Mouse (Mus musculus): ENCODE data around the gene Rbl2. TPM values are rescaled to one million over a fixed set of nuclear protein-coding genes. Genes with fewer than 3 reads are reported as not detected.

The Rbl2 gene
- total and polyA plus RNA-seq, 2 experiments from 2014 or later, result 13.3 to 35.1 TPM

DNA sequence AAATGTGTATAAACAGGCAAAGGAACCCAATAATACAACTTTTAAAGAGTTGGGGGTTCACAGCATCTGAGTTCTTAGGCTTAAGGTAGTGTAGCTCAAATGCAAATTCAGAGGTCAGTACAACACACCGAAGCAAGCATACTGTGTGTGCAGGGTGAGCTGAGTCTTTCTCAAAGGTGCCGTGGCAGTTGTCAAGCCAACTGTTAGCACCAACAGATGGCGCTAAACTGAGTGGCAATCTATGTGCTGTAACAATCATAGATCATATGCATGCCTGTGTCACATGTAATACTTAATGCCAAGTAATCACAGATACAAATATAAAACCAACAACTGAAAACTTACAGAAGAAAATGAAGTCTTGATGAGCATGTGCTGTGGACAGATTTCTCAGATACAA lies 48.3 kb downstream of the Rbl2 start:
- no peak for DNase-seq
- Histone ChIP-seq H3K4me2 (ENCODE audit: low read depth) (no peak overlapping the region), H3K36me3 (ENCODE audit: insufficient read depth) (peaks cover 67% of the 10 kb centered on the region), H3K4me3 (ENCODE audit: low read depth, low read length) (no peak overlapping the region), H3K4me1 (ENCODE audit: insufficient read depth) (no peaks in the 10 kb centered on the region), H3K9me3 (ENCODE audit: low read length) (no peaks in the 10 kb centered on the region), H3K9ac (no peak overlapping the region), H3K27me3 (ENCODE audit: insufficient read depth, low read length) (no peaks in the 10 kb centered on the region), H3K27ac (ENCODE audit: low read depth, low read length) (no peak overlapping the region)
- 63% methylated on average over 3 of the region's 3 CpGs for WGBS
- peak; percentile 49 for TF ChIP-seq CTCF (IDR thresholded peaks at IDR 0.05; ENCODE audit: low read depth)
- no peak for ATAC-seq

DNA sequence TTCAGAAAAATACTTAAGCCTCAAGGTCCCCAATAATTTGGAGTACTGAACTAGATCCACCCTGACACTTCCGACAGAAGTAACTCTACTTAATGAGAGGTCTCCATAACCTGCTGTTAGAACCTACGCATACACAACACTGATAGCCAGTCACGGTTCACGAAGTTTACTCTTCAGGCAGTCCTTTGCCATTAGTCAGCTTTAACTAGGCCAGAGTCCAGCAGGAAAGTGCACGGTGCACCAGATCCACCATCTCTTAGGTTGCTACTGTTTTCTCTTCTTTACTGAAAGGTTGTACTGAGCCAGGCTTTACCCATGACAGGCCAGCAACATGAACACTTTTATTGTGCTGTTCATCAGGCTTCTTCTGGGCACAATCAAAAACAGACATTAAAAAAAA lies 54.5 kb downstream of the Rbl2 start:
- Histone ChIP-seq H3K9ac (no peak overlapping the region), H3K9me3 (ENCODE audit: low read length) (no peaks in the 10 kb centered on the region), H3K4me2 (ENCODE audit: low read depth) (no peak overlapping the region), H3K4me1 (ENCODE audit: insufficient read depth) (no peaks in the 10 kb centered on the region), H3K36me3 (ENCODE audit: insufficient read depth) (peaks cover 78% of the 10 kb centered on the region), H3K27me3 (ENCODE audit: insufficient read depth, low read length) (no peaks in the 10 kb centered on the region), H3K27ac (ENCODE audit: low read depth, low read length) (no peak overlapping the region), H3K4me3 (ENCODE audit: low read depth, low read length) (no peak overlapping the region)
- ATAC-seq (no peak), DNase-seq (no peak)
- 97% methylated on average over 5 of the region's 5 CpGs for WGBS
- no peak for TF ChIP-seq CTCF (IDR thresholded peaks at IDR 0.05; ENCODE audit: low read depth)

DNA sequence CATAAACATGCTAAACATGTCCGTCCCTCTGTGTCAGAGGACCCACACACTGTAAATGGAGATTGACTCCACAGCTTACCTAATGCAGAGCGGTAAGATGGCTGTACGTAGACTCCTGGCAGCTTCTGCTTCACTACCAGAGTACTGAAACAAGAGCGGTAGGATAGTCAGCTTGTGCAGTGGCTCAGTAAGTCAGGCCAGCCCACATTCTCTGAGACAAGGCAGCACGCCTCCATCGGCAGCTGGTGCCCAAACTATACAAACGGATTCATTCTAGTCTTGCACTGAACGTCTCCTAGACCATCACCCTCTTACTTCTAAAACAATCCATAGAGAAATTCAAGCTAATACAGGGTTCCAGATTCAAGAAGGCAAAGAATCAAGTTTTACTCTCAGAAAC lies 56.9 kb downstream of the Rbl2 start:
- no peak for ATAC-seq
- TF ChIP-seq CTCF (IDR thresholded peaks at IDR 0.05; ENCODE audit: low read depth), result no peak
- H3K4me2 ChIP-seq (ENCODE audit: low read depth), result no peak overlapping the region
- WGBS, result 92% methylated on average over 8 of the region's 8 CpGs
- no peak overlapping the region for H3K9ac ChIP-seq
- H3K4me1 ChIP-seq (ENCODE audit: insufficient read depth), result no peaks in the 10 kb centered on the region
- no peak overlapping the region for H3K4me3 ChIP-seq (ENCODE audit: low read depth, low read length)
- no peaks in the 10 kb centered on the region for H3K9me3 ChIP-seq (ENCODE audit: low read length)
- H3K27ac ChIP-seq (ENCODE audit: low read depth, low read length), result no peak overlapping the region
- H3K36me3 ChIP-seq (ENCODE audit: insufficient read depth), result peaks cover 66% of the 10 kb centered on the region
- no peak for DNase-seq
- no peaks in the 10 kb centered on the region for H3K27me3 ChIP-seq (ENCODE audit: insufficient read depth, low read length)

DNA sequence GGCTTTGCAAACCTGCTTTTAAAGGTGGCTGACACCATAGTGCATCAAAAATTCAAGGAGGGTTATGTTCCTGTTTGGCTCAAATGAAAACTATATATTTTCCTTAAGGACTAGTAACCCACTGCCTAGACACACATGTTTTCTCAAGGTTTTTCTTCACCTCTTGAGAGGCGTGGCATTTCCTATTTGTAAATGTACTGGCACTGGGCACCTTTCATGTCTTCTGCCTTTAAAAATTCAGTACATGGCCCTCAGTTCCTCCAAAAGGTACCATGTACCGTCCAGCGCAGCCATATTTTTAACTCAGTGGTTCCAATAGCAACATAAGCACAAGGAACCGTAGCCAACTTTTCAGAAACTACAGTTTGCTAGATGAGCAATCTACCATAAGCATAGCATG lies 62.9 kb downstream of the Rbl2 start:
- Histone ChIP-seq H3K4me2 (ENCODE audit: low read depth) (peak overlapping the region; percentile 88), H3K4me3 (ENCODE audit: low read depth, low read length) (peak overlapping the region; percentile 96), H3K36me3 (ENCODE audit: insufficient read depth) (peaks cover 21% of the 10 kb centered on the region), H3K27ac (ENCODE audit: low read depth, low read length) (no peak overlapping the region), H3K27me3 (ENCODE audit: insufficient read depth, low read length) (no peaks in the 10 kb centered on the region), H3K9me3 (ENCODE audit: low read length) (no peaks in the 10 kb centered on the region), H3K9ac (peak overlapping the region; percentile 85), H3K4me1 (ENCODE audit: insufficient read depth) (peaks cover 9% of the 10 kb centered on the region)
- ATAC-seq, result no peak
- WGBS, result 74% methylated on average over 4 of the region's 4 CpGs
- no peak for TF ChIP-seq CTCF (IDR thresholded peaks at IDR 0.05; ENCODE audit: low read depth)
- no peak for DNase-seq

DNA sequence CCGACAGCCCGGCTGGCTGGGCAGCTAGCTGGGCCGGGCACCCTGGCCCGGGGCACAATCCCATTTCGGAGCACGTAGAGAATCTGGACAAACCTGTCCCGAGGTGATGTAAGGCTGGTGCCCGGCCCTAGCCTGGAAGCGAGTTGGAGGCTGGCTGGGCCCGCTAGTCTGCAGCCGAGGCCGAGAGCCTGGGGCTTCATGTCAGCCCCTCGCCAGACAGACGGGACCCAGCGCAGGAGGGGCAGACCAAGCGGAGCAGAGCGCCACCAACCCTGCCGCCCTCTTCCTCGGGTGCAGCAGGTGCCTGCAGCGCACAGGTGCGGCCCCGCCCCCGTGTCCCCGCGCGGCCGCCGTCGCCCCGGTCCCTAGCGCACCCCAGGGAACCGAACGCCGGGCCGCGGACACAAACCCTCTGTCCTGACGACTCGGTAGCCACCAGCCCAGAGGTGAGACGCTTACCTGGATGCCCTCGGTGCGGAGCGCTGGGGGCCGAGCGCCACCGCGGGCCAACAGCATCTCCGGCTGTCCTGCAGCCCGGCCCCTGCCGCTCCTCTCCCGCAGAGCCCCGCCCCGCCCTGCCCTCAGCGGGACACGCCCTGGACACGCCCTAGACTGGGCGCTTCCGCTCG lies 63.7 kb downstream of the Rbl2 start:
- ATAC-seq (peak; percentile 16), DNase-seq (no peak)
- Histone ChIP-seq H3K36me3 (ENCODE audit: insufficient read depth) (peaks cover 14% of the 10 kb centered on the region), H3K9ac (peak overlapping the region; percentile 85), H3K4me1 (ENCODE audit: insufficient read depth) (peaks cover 9% of the 10 kb centered on the region), H3K27me3 (ENCODE audit: insufficient read depth, low read length) (no peaks in the 10 kb centered on the region), H3K9me3 (ENCODE audit: low read length) (no peaks in the 10 kb centered on the region), H3K27ac (ENCODE audit: low read depth, low read length) (peak overlapping the region; percentile 69), H3K4me2 (ENCODE audit: low read depth) (peak overlapping the region; percentile 88), H3K4me3 (ENCODE audit: low read depth, low read length) (peak overlapping the region; percentile 96)
- WGBS, result under 1% methylated on average over 56 of the region's 58 CpGs
- 0 out of 2 replicates have a peak, but pooled peaks have one; percentile 4 for TF ChIP-seq CTCF (IDR thresholded peaks at IDR 0.05; ENCODE audit: low read depth)

DNA sequence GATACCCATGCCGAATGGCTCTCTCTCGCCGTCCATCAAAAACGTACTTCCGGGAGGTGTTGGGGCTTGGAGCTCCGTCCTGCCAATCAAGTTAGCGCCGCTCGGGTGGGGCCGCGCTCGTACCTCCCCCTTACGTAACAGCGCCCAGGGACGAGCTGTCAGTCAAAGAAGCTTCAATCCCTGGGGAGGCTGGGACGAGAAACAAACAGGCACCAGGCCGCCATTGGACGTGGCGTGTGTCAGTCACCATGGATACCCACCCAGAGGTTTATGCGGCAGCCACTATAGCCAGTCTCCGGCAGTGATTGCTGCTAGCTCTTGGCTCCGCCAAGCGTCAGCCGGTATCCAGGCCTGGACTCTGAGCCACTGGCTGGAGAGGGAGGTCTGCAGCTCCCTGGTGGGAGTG lies 64.2 kb downstream of the Rbl2 start:
- Histone ChIP-seq H3K4me2 (ENCODE audit: low read depth) (peak overlapping the region; percentile 88), H3K4me3 (ENCODE audit: low read depth, low read length) (peak overlapping the region; percentile 96), H3K27me3 (ENCODE audit: insufficient read depth, low read length) (no peaks in the 10 kb centered on the region), H3K9me3 (ENCODE audit: low read length) (no peaks in the 10 kb centered on the region), H3K4me1 (ENCODE audit: insufficient read depth) (peaks cover 9% of the 10 kb centered on the region), H3K9ac (peak overlapping the region; percentile 85; the same call in 1 of the 2 replicates), H3K27ac (ENCODE audit: low read depth, low read length) (peak overlapping the region; percentile 69), H3K36me3 (ENCODE audit: insufficient read depth) (peaks cover 10% of the 10 kb centered on the region; the same call in 1 of the 2 replicates)
- ATAC-seq (peak; percentile 98), DNase-seq (peak; percentile 100)
- TF ChIP-seq CTCF (IDR thresholded peaks at IDR 0.05; ENCODE audit: low read depth), result peak; percentile 66
- WGBS, result 0% methylated on average over 24 of the region's 24 CpGs

DNA sequence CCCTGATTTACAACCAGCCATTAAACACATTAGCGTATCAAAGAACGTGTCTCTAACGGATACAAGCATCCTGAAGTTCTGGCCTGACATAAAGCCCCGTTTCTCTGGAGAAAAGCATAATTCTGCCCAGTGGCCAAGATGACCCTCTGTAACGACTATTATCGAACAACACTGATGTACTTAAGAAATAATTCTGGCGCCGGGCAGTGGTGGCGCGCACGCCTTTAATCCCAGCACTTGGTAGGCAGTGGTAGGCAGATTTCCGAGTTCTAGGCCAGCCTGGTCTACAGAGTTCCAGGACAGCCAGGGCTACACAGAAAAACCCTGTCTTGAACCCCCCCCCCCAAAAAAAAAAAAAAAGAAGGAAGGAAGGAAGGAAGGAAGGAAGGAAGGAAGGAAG lies 64.8 kb downstream of the Rbl2 start:
- Histone ChIP-seq H3K9me3 (ENCODE audit: low read length) (no peaks in the 10 kb centered on the region), H3K27ac (ENCODE audit: low read depth, low read length) (peak overlapping the region; percentile 36), H3K9ac (no peak overlapping the region), H3K4me1 (ENCODE audit: insufficient read depth) (peaks cover 9% of the 10 kb centered on the region), H3K4me2 (ENCODE audit: low read depth) (peak overlapping the region; percentile 88), H3K27me3 (ENCODE audit: insufficient read depth, low read length) (no peaks in the 10 kb centered on the region), H3K36me3 (ENCODE audit: insufficient read depth) (0 out of 2 replicates have a peak, but pooled peaks cover 5% of the 10 kb centered on the region), H3K4me3 (ENCODE audit: low read depth, low read length) (peak overlapping the region; percentile 96; the same call in 1 of the 2 replicates)
- no peak for DNase-seq
- WGBS, result 38% methylated on average over 12 of the region's 12 CpGs
- no peak for ATAC-seq
- no peak for TF ChIP-seq CTCF (IDR thresholded peaks at IDR 0.05; ENCODE audit: low read depth)

All from forebrain, postnatal 0 days (tissue).